Mouse (Mus musculus) stomach, embryonic 16.5 days (tissue): Measurements from ENCODE around the gene Mical2. TPM values are rescaled to one million over a fixed set of nuclear protein-coding genes. Genes with fewer than 3 reads are reported as not detected.

ENCODE experiments used
- ATAC-seq: fragments of 200-750 bp; cut with Nextera tagmentation; 2 replicates; pipeline ENCODE4 v1.8.0; 2017; ENCODE audit warnings: moderate number of reproducible peaks, moderate TSS enrichment; ENCODE audit not compliant: insufficient read depth, low FRiP score
- H3K27ac ChIP-seq: fragments of 300-500 bp; sonication (generic); 2 replicates; pipeline ENCODE4 v1.5.1; 2014; ENCODE audit warnings: low read length
- H3K27me3 ChIP-seq: fragments of 300-500 bp; sonication (generic); 2 replicates; pipeline ENCODE4 v1.6.1; 2014; ENCODE audit warnings: low read length, control low read depth, mixed read lengths; ENCODE audit not compliant: control insufficient read depth, insufficient read depth
- H3K36me3 ChIP-seq: fragments of 300-500 bp; sonication (generic); 2 replicates; pipeline ENCODE4 v1.6.1; 2014; ENCODE audit warnings: low read length; ENCODE audit not compliant: control insufficient read depth, insufficient read depth
- H3K4me1 ChIP-seq: fragments of 300-500 bp; sonication (generic); 2 replicates; pipeline ENCODE4 v1.6.1; 2014; ENCODE audit warnings: low read length, control low read depth, mixed read lengths; ENCODE audit not compliant: control insufficient read depth, insufficient read depth
- H3K4me2 ChIP-seq: fragments of 300-500 bp; sonication (generic); 2 replicates; pipeline ENCODE4 v1.6.1; 2014; ENCODE audit warnings: low read depth, low read length, mixed read lengths
- H3K4me3 ChIP-seq: fragments of 300-500 bp; sonication (generic); replicated peaks from 2 replicates; pipeline ENCODE4 v1.5.1; 2014; ENCODE audit warnings: mild to moderate bottlenecking, low read length
- H3K9ac ChIP-seq: fragments of 300-500 bp; sonication (generic); 2 replicates; pipeline ENCODE4 v1.6.1; 2014; ENCODE audit warnings: low read length
- H3K9me3 ChIP-seq: fragments of 300-500 bp; sonication (generic); replicated peaks from 2 replicates; pipeline ENCODE4 v1.6.1; 2016; ENCODE audit warnings: low read length, control low read depth; ENCODE audit not compliant: control insufficient read depth
- WGBS: fragments of 180-500 bp; shearing (Covaris S2); extraction: QIAGEN DNeasy Blood & Tissue Kit; methylation state at CpG from one replicate; pipeline ENCODE4 v1.1.7; 2014; 5-methylcytosine and 5-hydroxymethylcytosine counted together
- polyA plus RNA-seq: library from polyadenylated mRNA; unstranded; fragments of >200 nt; fragmentation: Nextera tagmentation; extraction: Ambion mirVana; gene quantifications from 2 replicates; pipeline ENCODE4 v1.2.1, GENCODE M21; 2015

Gene Mical2
- polyA plus RNA-seq, 1 experiment from 2014 or later, result 13.2 TPM

DNA sequence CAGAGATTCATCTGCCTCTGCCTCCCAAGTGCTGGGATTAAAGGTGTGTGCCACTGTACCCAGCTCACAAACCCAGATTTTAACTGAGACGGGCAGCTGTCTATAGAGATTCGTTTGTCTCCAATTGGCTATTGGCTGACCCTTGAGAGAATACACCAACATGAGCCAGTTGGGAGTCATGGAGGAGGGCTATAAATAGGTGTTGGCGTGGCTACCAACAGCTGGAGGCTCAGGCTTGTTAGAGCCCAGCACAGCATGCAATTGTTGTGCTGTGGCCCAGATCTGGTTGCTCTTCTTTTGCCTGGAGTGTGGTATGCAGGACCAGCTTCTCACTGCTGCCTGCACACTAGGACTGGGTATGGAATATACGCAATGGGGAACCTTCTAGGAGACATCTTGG, 8.8 kb downstream of the Mical2 start:
- peaks cover 18% of the 10 kb centered on the region for H3K4me1 ChIP-seq

GRCm38 (mm10) chr7:112235493-112235892, 9.8 kb downstream of the Mical2 start:
- Histone ChIP-seq H3K36me3 (0 out of 2 replicates have a peak, but pooled peaks cover 3% of the 10 kb centered on the region), H3K27me3 (no peaks in the 10 kb centered on the region), H3K9me3 (no peaks in the 10 kb centered on the region), H3K4me2 (no peak overlapping the region), H3K4me1 (peaks cover 19% of the 10 kb centered on the region), H3K4me3 (no peak overlapping the region), H3K9ac (no peak overlapping the region), H3K27ac (no peak overlapping the region)
- WGBS, result 77% methylated on average over 4 of the region's 4 CpGs
- ATAC-seq, result no peak

More for the DNA sequence above, 8.8 kb downstream of the Mical2 start:
- Histone ChIP-seq H3K36me3 (0 out of 2 replicates have a peak, but pooled peaks cover 3% of the 10 kb centered on the region), H3K27ac (no peak overlapping the region), H3K4me2 (no peak overlapping the region), H3K9ac (no peak overlapping the region), H3K9me3 (no peaks in the 10 kb centered on the region), H3K27me3 (no peaks in the 10 kb centered on the region), H3K4me3 (no peak overlapping the region)
- 84% methylated on average over 4 of the region's 4 CpGs for WGBS
- no peak for ATAC-seq

DNA sequence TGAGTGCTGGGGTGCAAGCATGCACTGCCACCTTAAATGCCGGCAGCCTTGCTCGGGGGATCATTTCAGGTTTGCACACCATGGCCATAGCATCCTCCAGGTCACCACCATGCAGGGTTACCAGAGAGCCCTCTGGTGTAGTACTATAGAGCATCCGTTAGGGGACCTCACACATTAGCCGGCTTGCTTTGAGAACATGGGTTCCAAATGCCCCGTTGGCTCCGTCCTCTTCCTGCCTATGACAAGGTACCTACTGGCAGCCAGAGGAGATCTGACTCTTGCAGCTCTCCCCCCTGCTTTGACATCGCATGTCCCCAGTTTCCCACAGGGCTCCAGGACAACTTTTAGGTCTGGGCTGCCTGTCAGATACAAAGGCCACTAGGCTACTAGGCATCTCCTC, 11.6 kb downstream of the Mical2 start:
- 86% methylated on average over 7 of the region's 7 CpGs for WGBS
- H3K27me3 ChIP-seq, result no peaks in the 10 kb centered on the region
- no peak for ATAC-seq
- peaks cover 19% of the 10 kb centered on the region for H3K4me1 ChIP-seq
- no peaks in the 10 kb centered on the region for H3K9me3 ChIP-seq
- no peak overlapping the region for H3K4me2 ChIP-seq
- no peak overlapping the region for H3K9ac ChIP-seq
- no peak overlapping the region for H3K27ac ChIP-seq
- 0 out of 2 replicates have a peak, but pooled peaks cover 3% of the 10 kb centered on the region for H3K36me3 ChIP-seq
- H3K4me3 ChIP-seq, result no peak overlapping the region

GRCm38 (mm10) chr7:112237868-112238267, 12.2 kb downstream of the Mical2 start:
- H3K27me3 ChIP-seq, result no peaks in the 10 kb centered on the region
- no peak overlapping the region for H3K4me3 ChIP-seq
- no peaks in the 10 kb centered on the region for H3K9me3 ChIP-seq
- H3K27ac ChIP-seq, result no peak overlapping the region
- ATAC-seq, result no peak; the same call in 1 of the 2 replicates
- 50% methylated on average over 3 of the region's 3 CpGs for WGBS
- H3K4me2 ChIP-seq, result no peak overlapping the region
- no peak overlapping the region for H3K9ac ChIP-seq
- peaks cover 18% of the 10 kb centered on the region for H3K4me1 ChIP-seq
- 0 out of 2 replicates have a peak, but pooled peaks cover 3% of the 10 kb centered on the region for H3K36me3 ChIP-seq

- no peaks in the 10 kb centered on the region for H3K27me3 ChIP-seq
- 55% methylated on average over 10 of the region's 10 CpGs for WGBS
- peaks cover 8% of the 10 kb centered on the region for H3K4me1 ChIP-seq
- no peak overlapping the region for H3K9ac ChIP-seq
- H3K9me3 ChIP-seq, result no peaks in the 10 kb centered on the region
- H3K36me3 ChIP-seq, result 0 out of 2 replicates have a peak, but pooled peaks cover 3% of the 10 kb centered on the region
- H3K27ac ChIP-seq, result no peak overlapping the region
- ATAC-seq, result no peak
- no peak overlapping the region for H3K4me3 ChIP-seq
- no peak overlapping the region for H3K4me2 ChIP-seq
Measured at GRCm38 (mm10) chr7:112238768-112239728, 13.4 kb downstream of the Mical2 start.

- Histone ChIP-seq H3K4me2 (no peak overlapping the region), H3K4me1 (peaks cover 15% of the 10 kb centered on the region), H3K4me3 (no peak overlapping the region), H3K9ac (no peak overlapping the region), H3K27ac (no peak overlapping the region), H3K27me3 (no peaks in the 10 kb centered on the region), H3K9me3 (no peaks in the 10 kb centered on the region), H3K36me3 (0 out of 2 replicates have a peak, but pooled peaks cover 3% of the 10 kb centered on the region)
- ATAC-seq, result no peak
- 79% methylated on average over 2 of the region's 2 CpGs for WGBS
Measured at GRCm38 (mm10) chr7:112240748-112241147, 15.1 kb downstream of the Mical2 start.

- Histone ChIP-seq H3K4me3 (no peak overlapping the region), H3K36me3 (0 out of 2 replicates have a peak, but pooled peaks cover 3% of the 10 kb centered on the region), H3K4me2 (no peak overlapping the region), H3K9me3 (no peaks in the 10 kb centered on the region), H3K27me3 (no peaks in the 10 kb centered on the region), H3K9ac (no peak overlapping the region), H3K27ac (no peak overlapping the region), H3K4me1 (peaks cover 15% of the 10 kb centered on the region)
- 67% methylated on average over 8 of the region's 8 CpGs for WGBS
- no peak for ATAC-seq
Measured at GRCm38 (mm10) chr7:112241211-112241944, 15.7 kb downstream of the Mical2 start.

DNA sequence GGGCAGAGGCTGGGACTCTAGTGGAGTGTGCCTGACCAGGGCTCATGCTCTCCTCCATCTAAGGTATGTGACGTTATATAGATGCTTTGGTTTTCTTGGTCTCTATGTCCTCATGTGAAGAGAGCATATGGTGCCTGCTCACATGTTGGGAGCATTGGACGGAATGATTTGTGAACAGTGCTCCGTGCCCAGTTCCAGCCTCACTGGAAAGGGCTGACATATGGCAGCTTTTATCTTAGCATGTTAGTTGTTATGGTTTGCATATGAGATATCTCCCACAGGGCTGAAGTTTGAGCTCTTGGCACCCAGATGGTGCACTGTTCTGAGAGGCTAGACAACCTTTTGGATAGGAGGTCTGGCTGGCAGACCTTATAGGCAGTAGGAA, 16.3 kb downstream of the Mical2 start:
- Histone ChIP-seq H3K4me2 (no peak overlapping the region), H3K4me1 (peaks cover 15% of the 10 kb centered on the region), H3K27me3 (no peaks in the 10 kb centered on the region), H3K4me3 (no peak overlapping the region), H3K9me3 (no peaks in the 10 kb centered on the region), H3K9ac (no peak overlapping the region), H3K36me3 (no peaks in the 10 kb centered on the region), H3K27ac (no peak overlapping the region)
- 93% methylated on average over 3 of the region's 3 CpGs for WGBS
- no peak for ATAC-seq

DNA sequence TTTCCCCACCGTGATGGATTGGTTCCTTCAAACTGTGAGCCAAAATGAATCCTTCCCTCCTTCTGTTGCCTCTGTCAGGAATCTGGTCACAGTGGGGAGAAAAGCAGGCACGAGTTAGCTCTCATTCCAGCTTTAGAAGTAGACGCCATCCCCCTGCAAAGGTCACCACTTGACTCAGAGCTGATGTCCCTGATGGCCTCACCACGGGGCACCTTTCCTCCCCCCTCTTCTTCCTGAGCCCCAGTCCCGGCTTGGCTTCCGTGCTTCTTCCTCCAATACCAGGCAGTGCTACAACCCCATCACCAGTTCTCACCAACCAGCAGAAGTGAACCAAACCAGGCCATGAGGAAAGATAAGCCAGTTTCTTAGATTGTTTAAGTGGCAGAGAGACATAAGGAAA, 16.9 kb downstream of the Mical2 start:
- no peak for ATAC-seq
- WGBS, result 76% methylated on average over 6 of the region's 6 CpGs
- H3K36me3 ChIP-seq, result no peaks in the 10 kb centered on the region

More for the DNA sequence above, 16.9 kb downstream of the Mical2 start:
- Histone ChIP-seq H3K9ac (no peak overlapping the region), H3K27me3 (no peaks in the 10 kb centered on the region), H3K9me3 (no peaks in the 10 kb centered on the region), H3K4me2 (no peak overlapping the region), H3K27ac (no peak overlapping the region), H3K4me1 (peaks cover 15% of the 10 kb centered on the region), H3K4me3 (no peak overlapping the region)
